Mouse (Mus musculus) hindbrain, embryonic 13.5 days (tissue): ENCODE results near the gene Rel. TPM values are rescaled to one million over a fixed set of nuclear protein-coding genes. Genes with fewer than 3 reads are reported as not detected.

Source experiments
- ATAC-seq: fragments of 200-750 bp; cut with Nextera tagmentation; 2 replicates; pipeline ENCODE4 v1.8.0; 2017; ENCODE audit warnings: moderate TSS enrichment; ENCODE audit not compliant: low FRiP score
- H3K27ac ChIP-seq: fragments of 300-500 bp; sonication (generic); 2 replicates; pipeline ENCODE4 v1.5.1; 2015; ENCODE audit warnings: inconsistent platforms, mild to moderate bottlenecking, moderate library complexity
- H3K27me3 ChIP-seq: fragments of 300-500 bp; sonication (generic); 2 replicates; pipeline ENCODE4 v1.6.1; 2015; ENCODE audit warnings: mild to moderate bottlenecking, inconsistent platforms
- H3K36me3 ChIP-seq: fragments of 300-500 bp; sonication (generic); 2 replicates; pipeline ENCODE4 v1.6.1; 2015; ENCODE audit warnings: mild to moderate bottlenecking, inconsistent platforms
- H3K4me1 ChIP-seq: fragments of 300-500 bp; sonication (generic); replicated peaks from 2 replicates; pipeline ENCODE4 v1.6.1; 2015; ENCODE audit warnings: inconsistent platforms
- H3K4me2 ChIP-seq: fragments of 300-500 bp; sonication (generic); 2 replicates; pipeline ENCODE4 v1.6.1; 2015; ENCODE audit warnings: inconsistent platforms, mild to moderate bottlenecking, moderate library complexity
- H3K4me3 ChIP-seq: fragments of 300-500 bp; sonication (generic); 2 replicates; pipeline ENCODE4 v1.5.1; 2015; ENCODE audit warnings: mild to moderate bottlenecking, inconsistent platforms
- H3K9ac ChIP-seq: fragments of 300-500 bp; sonication (generic); 2 replicates; pipeline ENCODE4 v1.6.1; 2015; ENCODE audit warnings: mild to moderate bottlenecking, inconsistent platforms
- H3K9me3 ChIP-seq: fragments of 300-500 bp; sonication (generic); 2 replicates; pipeline ENCODE4 v1.6.1; 2016; ENCODE audit warnings: inconsistent platforms
- WGBS: fragments of 180-500 bp; shearing (Covaris S2); methylation state at CpG from one replicate; pipeline ENCODE4 v1.1.7; 2015; 5-methylcytosine and 5-hydroxymethylcytosine counted together
- polyA plus RNA-seq: library from polyadenylated mRNA; unstranded; fragments of >200 nt; fragmentation: Nextera tagmentation; extraction: Ambion mirVana; gene quantifications from 2 replicates; pipeline ENCODE4 v1.2.1, GENCODE M21; 2015

Gene Rel
- polyA plus RNA-seq, 1 experiment from 2014 or later = 0.43 TPM

DNA sequence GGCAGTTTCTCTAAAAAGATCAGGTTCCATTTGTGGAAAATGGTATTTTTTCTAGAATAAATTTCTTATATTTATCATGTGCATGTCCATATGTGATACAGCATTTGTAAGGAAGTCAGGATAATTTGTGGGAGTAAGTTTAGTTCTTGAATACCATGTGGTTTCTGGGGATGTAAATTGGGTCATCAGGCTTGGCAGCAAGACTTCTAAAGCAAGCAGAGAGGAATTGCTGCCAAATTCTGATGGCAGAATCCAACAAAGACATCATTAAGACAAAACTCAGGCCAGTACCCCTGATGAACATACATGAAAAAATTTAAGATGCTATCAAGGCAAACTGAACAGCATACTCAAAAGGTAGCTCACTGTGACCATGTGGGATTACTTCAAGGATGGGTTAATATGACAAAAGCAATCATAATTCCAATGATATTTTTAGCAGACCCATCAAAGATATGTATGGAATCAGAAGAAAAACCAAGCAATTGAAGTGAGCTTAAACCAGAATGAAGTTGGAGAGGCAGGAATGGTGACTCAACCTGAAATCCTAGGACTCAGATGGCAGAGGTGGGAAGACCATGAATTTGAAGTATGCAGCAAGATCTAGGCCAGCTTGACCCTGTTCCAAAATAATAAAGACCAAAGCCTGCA is 34.8 kb downstream of the Rel start:
- H3K9ac ChIP-seq = no peak overlapping the region
- H3K36me3 ChIP-seq = peaks cover 24% of the 10 kb centered on the region
- no peak overlapping the region for H3K27ac ChIP-seq
- no peak overlapping the region for H3K4me2 ChIP-seq
- ATAC-seq = no peak
- H3K9me3 ChIP-seq = no peaks in the 10 kb centered on the region
- no peak overlapping the region for H3K4me3 ChIP-seq
- H3K27me3 ChIP-seq = no peaks in the 10 kb centered on the region
- H3K4me1 ChIP-seq = no peaks in the 10 kb centered on the region

DNA sequence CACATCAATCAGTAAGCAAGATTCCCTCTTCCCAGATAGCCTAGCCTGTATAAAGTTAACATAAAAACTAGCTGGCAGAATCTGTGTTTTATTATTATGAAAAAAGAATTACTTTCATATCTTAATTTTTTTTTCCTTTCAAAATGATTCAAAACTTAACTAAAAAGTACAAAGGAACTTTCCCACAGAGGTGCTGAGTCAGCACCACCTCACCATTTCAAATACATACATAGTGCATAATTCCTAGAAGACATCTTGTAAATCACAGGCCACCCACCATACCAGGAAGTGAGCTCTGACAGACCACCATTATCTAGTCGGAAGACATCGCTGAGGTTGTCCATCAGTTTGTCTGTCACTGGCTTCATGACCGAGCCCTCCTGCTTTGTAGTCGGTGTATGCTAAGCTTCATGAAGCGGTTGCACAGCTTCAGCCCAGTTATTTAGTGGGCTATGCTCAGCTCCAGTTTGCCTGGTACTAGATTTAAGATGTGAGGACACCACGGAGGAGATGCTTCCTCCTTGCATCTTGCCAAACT is 36.0 kb downstream of the Rel start:
- Histone ChIP-seq H3K4me3 (no peak overlapping the region), H3K36me3 (peaks cover 34% of the 10 kb centered on the region), H3K4me2 (no peak overlapping the region), H3K27me3 (no peaks in the 10 kb centered on the region), H3K4me1 (no peaks in the 10 kb centered on the region), H3K9ac (no peak overlapping the region), H3K9me3 (no peaks in the 10 kb centered on the region), H3K27ac (no peak overlapping the region)
- no peak for ATAC-seq
- 95% methylated on average over 6 of the region's 6 CpGs for WGBS

DNA sequence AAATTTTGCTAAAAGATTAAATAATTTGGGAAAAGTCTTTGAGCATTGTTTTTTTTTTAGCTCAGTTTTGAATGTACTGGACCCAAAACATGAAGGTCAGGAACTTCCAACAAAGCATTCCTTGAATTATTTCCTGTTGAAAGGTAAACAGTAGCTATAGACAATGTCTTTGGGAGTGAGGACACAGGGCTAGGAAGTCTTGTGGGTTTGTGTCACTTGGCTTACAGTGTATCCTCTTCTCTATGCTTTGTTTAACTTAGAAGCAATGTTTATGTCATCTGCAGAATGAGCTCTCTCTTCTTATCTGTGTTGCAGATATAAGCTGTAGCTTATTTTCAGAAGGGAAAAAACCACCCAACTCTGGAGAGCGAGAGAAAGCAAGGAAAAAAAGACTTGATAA is 37.9 kb downstream of the Rel start:
- ATAC-seq = no peak
- 77% methylated on average over 1 of the region's 1 CpGs for WGBS
- Histone ChIP-seq H3K4me2 (no peak overlapping the region), H3K9me3 (no peaks in the 10 kb centered on the region), H3K27ac (no peak overlapping the region), H3K4me1 (no peaks in the 10 kb centered on the region), H3K27me3 (no peaks in the 10 kb centered on the region), H3K36me3 (peaks cover 52% of the 10 kb centered on the region), H3K9ac (no peak overlapping the region), H3K4me3 (no peak overlapping the region)

DNA sequence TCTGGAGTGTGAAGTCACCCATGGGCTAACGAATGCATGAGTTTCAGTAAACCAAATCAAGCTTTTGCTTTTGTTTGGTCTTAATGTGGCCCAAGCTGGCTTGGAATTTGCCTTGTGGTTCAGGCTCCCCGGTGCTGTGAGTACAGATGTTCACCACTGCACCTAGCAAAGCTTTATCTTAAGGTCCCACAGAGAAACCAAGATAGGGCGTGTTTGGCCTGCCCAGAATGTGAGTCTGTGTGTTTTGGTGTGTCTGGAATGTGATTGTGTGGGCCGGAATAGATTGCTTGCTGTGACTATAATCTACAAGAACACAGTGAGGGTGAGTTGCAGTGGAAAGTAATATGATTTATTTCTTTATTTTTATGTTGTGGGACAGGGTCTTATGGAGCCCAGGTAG is 40.6 kb downstream of the Rel start:
- H3K4me3 ChIP-seq = no peak overlapping the region
- ATAC-seq = no peak
- H3K9ac ChIP-seq = no peak overlapping the region
- H3K9me3 ChIP-seq = no peaks in the 10 kb centered on the region
- H3K27me3 ChIP-seq = no peaks in the 10 kb centered on the region
- whole genome bisulfite sequencing = 97% methylated on average over 4 of the region's 4 CpGs
- no peaks in the 10 kb centered on the region for H3K4me1 ChIP-seq
- no peak overlapping the region for H3K27ac ChIP-seq
- H3K36me3 ChIP-seq = peaks cover 74% of the 10 kb centered on the region
- H3K4me2 ChIP-seq = no peak overlapping the region

DNA sequence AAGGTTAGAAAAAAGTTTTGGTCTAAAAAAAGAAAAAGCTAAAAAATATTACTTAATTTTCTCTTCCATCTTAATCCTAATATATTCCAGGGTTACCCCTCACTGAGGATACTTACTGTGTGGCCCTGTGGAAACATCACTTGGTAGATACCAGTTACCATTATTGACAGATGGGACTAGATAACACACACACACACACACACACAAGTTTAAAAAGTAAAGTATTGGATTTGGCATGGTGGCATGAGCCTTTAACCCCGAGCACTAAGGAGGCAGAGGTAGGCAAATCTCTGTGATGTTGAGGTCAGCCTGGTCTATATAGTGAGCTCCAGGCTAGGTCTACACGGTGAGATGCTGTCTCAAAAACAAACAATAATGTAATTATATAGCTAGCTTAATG is 42.6 kb downstream of the Rel start:
- Histone ChIP-seq H3K4me3 (no peak overlapping the region), H3K27me3 (no peaks in the 10 kb centered on the region), H3K36me3 (peaks cover 73% of the 10 kb centered on the region), H3K9ac (no peak overlapping the region), H3K9me3 (no peaks in the 10 kb centered on the region), H3K4me2 (no peak overlapping the region), H3K4me1 (no peaks in the 10 kb centered on the region), H3K27ac (no peak overlapping the region)
- WGBS = 89% methylated on average over 2 of the region's 2 CpGs
- ATAC-seq = no peak

DNA sequence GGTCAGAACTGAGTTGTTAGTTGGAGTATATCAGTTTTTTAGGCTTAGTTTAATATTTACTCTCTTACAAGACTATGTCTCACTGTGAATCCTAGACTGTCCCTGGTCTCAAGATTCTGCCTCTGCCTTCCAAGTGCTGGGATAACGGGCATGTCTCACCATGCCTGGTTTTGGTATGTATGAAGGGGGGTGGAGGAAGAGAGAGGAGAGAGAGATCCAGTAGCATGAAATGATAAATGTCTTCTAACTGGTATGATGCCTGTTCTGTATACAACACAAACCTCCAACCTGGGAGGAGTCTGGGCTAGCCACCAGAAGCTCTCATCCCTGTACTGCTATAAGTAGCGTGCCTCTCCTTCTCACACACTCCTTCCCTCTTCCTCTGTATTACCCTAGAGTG is 44.3 kb downstream of the Rel start:
- 94% methylated on average over 2 of the region's 2 CpGs for WGBS
- Histone ChIP-seq H3K36me3 (peaks cover 81% of the 10 kb centered on the region), H3K27me3 (no peaks in the 10 kb centered on the region), H3K4me3 (no peak overlapping the region), H3K9me3 (no peaks in the 10 kb centered on the region), H3K4me1 (no peaks in the 10 kb centered on the region), H3K4me2 (no peak overlapping the region), H3K9ac (no peak overlapping the region), H3K27ac (no peak overlapping the region)
- ATAC-seq = no peak

DNA sequence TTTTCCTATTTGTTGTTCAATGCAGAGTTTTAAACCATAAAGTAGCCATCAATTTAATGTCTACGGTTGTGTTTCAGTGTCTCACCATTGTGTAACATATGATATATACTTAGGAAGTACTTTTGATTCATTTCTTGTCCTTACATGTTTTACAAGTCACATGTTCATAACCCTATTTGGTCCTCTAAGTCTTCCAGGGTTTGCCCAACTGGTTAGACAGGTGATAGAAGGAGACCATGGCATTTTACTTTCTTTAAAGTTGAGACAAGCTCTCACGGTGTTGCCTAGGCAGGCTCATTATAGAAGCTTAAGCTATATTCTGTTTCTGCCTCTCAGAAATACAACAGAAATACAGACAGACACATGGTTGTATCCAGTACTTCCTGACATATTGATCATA is 44.9 kb downstream of the Rel start:
- 97% methylated on average over 2 of the region's 2 CpGs for WGBS
- Histone ChIP-seq H3K27me3 (no peaks in the 10 kb centered on the region), H3K4me3 (no peak overlapping the region), H3K4me1 (no peaks in the 10 kb centered on the region), H3K4me2 (no peak overlapping the region), H3K36me3 (peaks cover 80% of the 10 kb centered on the region), H3K27ac (no peak overlapping the region), H3K9ac (no peak overlapping the region), H3K9me3 (no peaks in the 10 kb centered on the region)
- ATAC-seq = no peak

DNA sequence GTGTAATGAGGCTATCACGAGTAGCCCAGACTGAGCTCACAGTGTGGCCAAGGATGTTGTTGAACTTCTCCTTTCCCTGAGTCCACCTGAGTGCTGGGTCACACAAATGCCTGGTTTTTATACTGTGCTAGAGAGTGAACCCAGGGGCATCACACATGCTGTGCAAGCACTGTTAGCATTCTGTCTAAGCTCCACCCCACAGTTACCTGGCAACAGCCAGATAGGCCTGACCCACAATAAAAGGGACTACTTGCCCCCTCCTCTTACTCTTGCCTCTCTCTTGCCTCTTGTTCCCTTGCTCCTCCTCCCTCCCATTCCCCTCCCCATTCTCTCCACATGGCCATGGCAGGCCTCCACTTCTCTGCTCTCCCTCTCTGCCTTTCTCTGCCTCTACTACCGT is 48.4 kb downstream of the Rel start:
- Histone ChIP-seq H3K4me3 (no peak overlapping the region), H3K27ac (no peak overlapping the region), H3K27me3 (no peaks in the 10 kb centered on the region), H3K9ac (no peak overlapping the region), H3K4me1 (no peaks in the 10 kb centered on the region), H3K4me2 (no peak overlapping the region), H3K9me3 (no peaks in the 10 kb centered on the region), H3K36me3 (peaks cover 80% of the 10 kb centered on the region)
- ATAC-seq = peak; percentile 54; the same call in 1 of the 2 replicates
- WGBS = 8% methylated on average over 2 of the region's 2 CpGs

DNA sequence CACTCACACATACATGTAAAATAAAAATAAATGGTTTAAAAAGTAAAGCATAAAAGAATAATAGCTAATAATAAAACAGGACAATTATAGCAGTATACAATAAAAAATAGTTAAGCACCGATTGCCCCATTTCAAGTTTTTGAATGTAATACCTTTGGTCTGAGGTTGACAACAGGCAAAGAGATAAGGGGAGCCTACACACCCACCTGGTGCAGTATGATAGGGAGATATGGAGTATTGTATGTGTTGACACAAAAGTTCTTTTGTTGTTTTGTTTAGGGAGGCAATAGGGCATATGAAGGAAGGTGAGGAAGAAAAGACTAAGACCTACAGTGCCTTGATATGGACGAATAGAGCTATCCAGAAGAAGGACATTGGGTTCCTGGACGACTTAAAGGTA is 50.9 kb downstream of the Rel start:
- H3K27me3 ChIP-seq = no peaks in the 10 kb centered on the region
- H3K36me3 ChIP-seq = peaks cover 81% of the 10 kb centered on the region
- H3K27ac ChIP-seq = no peak overlapping the region
- no peak overlapping the region for H3K9ac ChIP-seq
- WGBS = 83% methylated on average over 3 of the region's 3 CpGs
- ATAC-seq = no peak
- H3K9me3 ChIP-seq = no peaks in the 10 kb centered on the region
- H3K4me1 ChIP-seq = no peaks in the 10 kb centered on the region
- H3K4me3 ChIP-seq = no peak overlapping the region
- no peak overlapping the region for H3K4me2 ChIP-seq

DNA sequence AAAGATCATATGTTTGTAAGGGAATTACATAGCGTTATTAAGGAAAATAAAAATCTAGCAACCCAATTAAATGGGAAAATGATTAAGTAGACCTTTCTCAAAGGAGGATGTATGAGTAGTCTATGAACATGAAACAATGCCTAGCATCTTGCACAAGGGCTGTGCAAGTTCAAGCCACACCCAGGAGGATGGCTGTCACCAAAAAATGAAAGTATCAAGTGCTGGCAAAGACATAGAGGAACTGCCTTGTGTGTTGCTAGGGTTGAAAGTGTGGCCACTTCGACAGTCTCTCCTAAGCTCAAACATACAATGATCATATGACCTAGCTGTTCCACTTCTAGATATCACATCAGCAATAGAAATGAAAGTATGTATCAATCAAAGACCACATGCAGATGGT is 51.9 kb downstream of the Rel start:
- WGBS = 96% methylated on average over 2 of the region's 2 CpGs
- H3K27ac ChIP-seq = no peak overlapping the region
- no peaks in the 10 kb centered on the region for H3K9me3 ChIP-seq
- H3K4me3 ChIP-seq = no peak overlapping the region
- no peak overlapping the region for H3K9ac ChIP-seq
- no peak overlapping the region for H3K4me2 ChIP-seq
- no peak for ATAC-seq
- peaks cover 85% of the 10 kb centered on the region for H3K36me3 ChIP-seq
- no peaks in the 10 kb centered on the region for H3K27me3 ChIP-seq
- no peaks in the 10 kb centered on the region for H3K4me1 ChIP-seq

DNA sequence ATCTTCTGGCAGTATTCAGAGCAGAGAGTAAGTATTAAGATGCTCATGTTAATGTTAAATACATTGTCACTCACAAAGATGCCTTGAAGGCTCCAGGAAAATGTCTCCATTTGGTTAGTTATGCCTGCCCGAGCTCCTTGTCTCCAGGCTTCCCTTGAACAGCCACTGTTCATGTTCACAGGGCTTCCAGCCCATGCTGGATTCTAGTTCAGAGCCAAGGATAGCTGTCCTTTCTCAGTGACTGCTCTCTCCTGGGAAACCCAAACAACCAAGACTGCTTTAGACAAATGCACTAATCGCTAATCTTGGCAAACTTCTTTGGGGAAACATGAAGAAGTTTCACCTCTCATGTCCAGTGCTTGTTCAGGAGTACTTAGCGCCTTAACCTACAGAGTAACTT is 58.5 kb downstream of the Rel start:
- no peaks in the 10 kb centered on the region for H3K27me3 ChIP-seq
- no peaks in the 10 kb centered on the region for H3K4me1 ChIP-seq
- no peak for ATAC-seq
- no peaks in the 10 kb centered on the region for H3K9me3 ChIP-seq
- H3K36me3 ChIP-seq = peaks cover 86% of the 10 kb centered on the region
- no peak overlapping the region for H3K27ac ChIP-seq
- H3K9ac ChIP-seq = no peak overlapping the region
- H3K4me2 ChIP-seq = no peak overlapping the region
- H3K4me3 ChIP-seq = no peak overlapping the region
- WGBS = 96% methylated on average over 3 of the region's 3 CpGs

DNA sequence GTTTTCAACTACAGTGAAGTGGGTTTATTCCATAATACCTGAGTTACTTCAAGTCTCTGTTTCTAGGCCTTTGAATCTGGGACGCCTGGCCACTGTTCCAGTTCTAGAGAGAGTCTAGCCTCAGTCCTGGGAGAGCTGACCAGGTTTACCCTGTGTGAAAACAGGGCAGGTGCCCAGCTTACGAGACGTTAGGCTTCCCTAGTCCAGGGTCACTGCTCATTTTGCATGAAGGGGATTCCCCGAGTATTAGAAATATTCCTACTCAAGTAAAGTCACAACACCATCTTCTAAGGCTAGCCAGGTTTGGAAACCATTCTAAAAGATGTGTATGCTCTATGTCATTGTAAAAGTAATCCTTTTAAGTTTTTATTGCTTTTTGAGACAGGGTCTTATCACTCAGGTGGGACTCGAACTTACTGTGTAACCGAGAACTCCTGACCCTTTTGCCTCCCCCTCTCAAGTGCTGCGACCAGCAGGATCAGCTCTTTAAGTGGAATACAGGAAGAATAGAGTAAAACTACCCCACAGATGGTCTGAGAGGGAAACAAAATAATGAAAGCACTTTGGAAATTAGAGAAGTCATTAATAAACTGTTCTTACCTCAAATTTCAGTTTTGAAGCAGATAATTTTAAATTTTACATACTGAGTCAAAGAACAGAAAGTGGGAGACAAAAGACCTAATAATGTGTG is 66.0 kb downstream of the Rel start:
- no peaks in the 10 kb centered on the region for H3K27me3 ChIP-seq
- H3K4me3 ChIP-seq = no peak overlapping the region
- H3K9ac ChIP-seq = no peak overlapping the region
- WGBS = 87% methylated on average over 7 of the region's 7 CpGs
- ATAC-seq = no peak
- no peak overlapping the region for H3K27ac ChIP-seq
- H3K4me1 ChIP-seq = no peaks in the 10 kb centered on the region
- no peaks in the 10 kb centered on the region for H3K9me3 ChIP-seq
- peaks cover 42% of the 10 kb centered on the region for H3K36me3 ChIP-seq
- no peak overlapping the region for H3K4me2 ChIP-seq

DNA sequence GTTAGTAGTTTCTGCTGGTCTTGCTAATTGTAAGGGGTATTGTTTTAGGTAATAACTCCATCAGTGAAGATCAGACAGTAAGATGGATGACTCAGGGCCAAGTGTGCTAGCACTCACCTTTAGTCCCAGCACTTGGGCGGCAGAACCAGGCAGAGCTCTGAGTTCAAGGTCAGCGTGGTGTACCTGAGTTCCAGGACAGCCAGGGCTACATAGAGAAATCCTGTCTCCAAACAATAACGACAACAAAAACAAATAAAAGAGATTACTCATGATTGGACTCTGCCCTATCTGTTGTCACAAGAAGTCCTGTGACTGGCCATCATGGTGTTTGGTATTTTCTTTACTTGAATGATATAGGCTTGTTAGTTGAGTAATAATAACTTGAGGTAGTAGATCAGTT is 68.9 kb downstream of the Rel start:
- ATAC-seq = no peak
- no peaks in the 10 kb centered on the region for H3K4me1 ChIP-seq
- WGBS = 95% methylated on average over 3 of the region's 3 CpGs
- H3K27ac ChIP-seq = no peak overlapping the region
- H3K4me3 ChIP-seq = no peak overlapping the region
- H3K27me3 ChIP-seq = no peaks in the 10 kb centered on the region
- no peaks in the 10 kb centered on the region for H3K9me3 ChIP-seq
- peaks cover 21% of the 10 kb centered on the region for H3K36me3 ChIP-seq
- H3K9ac ChIP-seq = no peak overlapping the region
- no peak overlapping the region for H3K4me2 ChIP-seq
